Mouse (Mus musculus) hindbrain, embryonic 16.5 days (tissue): ENCODE measurements around the gene Tfap2a. TPM values are rescaled to one million over a fixed set of nuclear protein-coding genes. Genes with fewer than 3 reads are reported as not detected.

Source experiments
- ATAC-seq: fragments of 200-750 bp; cut with Nextera tagmentation; 2 replicates; pipeline ENCODE4 v1.8.0; 2017; ENCODE audit warnings: moderate TSS enrichment, moderate library complexity
- H3K27ac ChIP-seq: fragments of 300-500 bp; sonication (generic); 2 replicates; pipeline ENCODE4 v1.5.1; 2014; ENCODE audit warnings: low read depth, mild to moderate bottlenecking, control low read depth, low read length, moderate library complexity
- H3K27me3 ChIP-seq: fragments of 300-500 bp; sonication (generic); replicated peaks from 2 replicates; pipeline ENCODE4 v1.6.1; 2014; ENCODE audit warnings: low read length; ENCODE audit not compliant: control insufficient read depth, insufficient read depth
- H3K36me3 ChIP-seq: fragments of 300-500 bp; sonication (generic); 2 replicates; pipeline ENCODE4 v1.6.1; 2014; ENCODE audit warnings: mild to moderate bottlenecking, low read length, moderate library complexity, mixed read lengths; ENCODE audit not compliant: control insufficient read depth, insufficient read depth
- H3K4me1 ChIP-seq: fragments of 300-500 bp; sonication (generic); 2 replicates; pipeline ENCODE4 v1.6.1; 2014; ENCODE audit warnings: low read depth, low read length; ENCODE audit not compliant: control insufficient read depth, insufficient read depth
- H3K4me2 ChIP-seq: fragments of 300-500 bp; sonication (generic); 2 replicates; pipeline ENCODE4 v1.6.1; 2014; ENCODE audit warnings: mild to moderate bottlenecking, low read length, control low read depth, moderate library complexity
- H3K4me3 ChIP-seq: fragments of 300-500 bp; sonication (generic); 2 replicates; pipeline ENCODE4 v1.5.1; 2014; ENCODE audit warnings: mild to moderate bottlenecking, low read length, control low read depth, moderate library complexity
- H3K9ac ChIP-seq: fragments of 300-500 bp; sonication (generic); 2 replicates; pipeline ENCODE4 v1.6.1; 2014; ENCODE audit warnings: low read depth, mild to moderate bottlenecking, control low read depth, low read length, moderate library complexity
- H3K9me3 ChIP-seq: fragments of 300-500 bp; sonication (generic); 2 replicates; pipeline ENCODE4 v1.6.1; 2014; ENCODE audit warnings: mild to moderate bottlenecking, low read length, moderate library complexity; ENCODE audit not compliant: control insufficient read depth
- WGBS: fragments of 180-500 bp; shearing (Covaris S2); extraction: QIAGEN DNeasy Blood & Tissue Kit; methylation state at CpG from one replicate; pipeline ENCODE4 v1.1.7; 2014; 5-methylcytosine and 5-hydroxymethylcytosine counted together
- polyA plus RNA-seq: library from polyadenylated mRNA; unstranded; fragments of >200 nt; fragmentation: Nextera tagmentation; extraction: Ambion mirVana; gene quantifications from 2 replicates; pipeline ENCODE4 v1.2.1, GENCODE M21; 2015

Gene Tfap2a
- polyA plus RNA-seq, 1 experiment from 2014 or later, result 8.4 TPM

DNA sequence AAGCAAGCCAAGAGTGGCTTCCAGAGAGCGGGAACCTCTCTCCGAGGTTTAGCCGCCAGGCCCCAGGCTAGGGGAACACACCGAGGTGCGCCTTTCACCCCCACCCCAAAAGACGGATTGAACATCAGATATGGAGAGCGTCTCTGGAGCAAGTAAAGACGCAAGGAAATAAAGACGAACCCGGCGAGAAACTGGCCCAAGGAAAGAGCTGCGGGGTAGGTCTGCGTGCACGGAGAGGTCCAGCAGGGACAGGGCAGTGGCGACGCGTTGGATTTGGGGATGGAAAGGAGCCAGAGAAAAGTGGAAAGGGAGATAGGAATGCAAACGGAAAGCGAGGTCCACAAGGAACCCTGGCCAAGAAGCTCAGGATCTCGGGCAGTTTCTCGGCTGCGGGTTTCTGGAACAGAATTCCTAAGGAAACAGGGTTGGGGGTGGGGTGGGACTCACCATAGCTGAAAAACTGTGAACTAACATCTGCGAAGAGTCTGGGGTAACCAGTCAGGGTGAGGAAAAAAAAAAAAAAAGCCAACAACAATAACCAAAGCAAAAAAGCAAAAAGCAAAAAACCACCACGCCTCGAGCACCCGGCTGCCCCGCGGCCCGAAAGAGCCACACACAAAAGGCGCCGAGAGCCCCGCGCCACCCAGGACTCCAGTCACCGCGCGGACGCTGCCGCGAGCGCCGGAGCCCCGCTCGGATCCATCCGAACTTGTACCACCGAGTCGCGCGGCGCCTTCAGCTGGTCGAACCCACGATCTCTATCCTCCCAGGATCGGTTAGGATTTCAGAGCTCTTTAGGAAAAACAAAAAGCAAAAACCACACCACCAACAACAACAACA is 8.4 kb downstream of the Tfap2a start:
- Histone ChIP-seq H3K27me3 (peaks cover 23% of the 10 kb centered on the region), H3K36me3 (no peaks in the 10 kb centered on the region), H3K4me3 (peak overlapping the region; percentile 51), H3K9ac (peak overlapping the region; percentile 56), H3K27ac (peak overlapping the region; percentile 76), H3K4me1 (peaks cover 11% of the 10 kb centered on the region), H3K4me2 (peak overlapping the region; percentile 66), H3K9me3 (no peaks in the 10 kb centered on the region)
- under 1% methylated on average over 52 of the region's 52 CpGs for WGBS
- ATAC-seq, result no peak

DNA sequence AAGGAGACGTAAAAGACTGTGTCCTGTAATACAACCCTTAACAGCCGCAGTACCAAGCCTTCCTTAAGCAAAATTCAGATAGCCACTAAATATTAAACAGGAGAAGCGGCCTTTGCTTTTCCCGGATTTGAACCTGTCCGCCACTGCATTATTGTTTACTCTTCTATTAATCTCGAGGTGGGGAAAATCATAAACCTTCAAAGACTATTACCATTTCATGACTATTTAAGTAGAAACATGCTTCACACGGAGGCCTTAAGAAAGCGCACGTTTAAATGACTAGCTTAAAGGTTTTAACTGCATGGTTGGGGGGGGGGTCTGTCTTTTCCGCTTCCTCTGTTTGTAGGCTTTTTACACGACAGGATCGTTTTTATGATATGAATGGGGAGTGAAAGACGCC is 9.1 kb downstream of the Tfap2a start:
- 4% methylated on average over 13 of the region's 13 CpGs for WGBS
- no peak for ATAC-seq
- H3K9ac ChIP-seq, result no peak overlapping the region; the same call in 1 of the 2 replicates
- H3K27ac ChIP-seq, result no peak overlapping the region; the same call in none of the 2 replicates
- H3K36me3 ChIP-seq, result no peaks in the 10 kb centered on the region
- peaks cover 19% of the 10 kb centered on the region for H3K27me3 ChIP-seq
- no peaks in the 10 kb centered on the region for H3K9me3 ChIP-seq
- peaks cover 9% of the 10 kb centered on the region for H3K4me1 ChIP-seq
- peak overlapping the region; percentile 51 for H3K4me3 ChIP-seq
- no peak overlapping the region; the same call in 1 of the 2 replicates for H3K4me2 ChIP-seq

DNA sequence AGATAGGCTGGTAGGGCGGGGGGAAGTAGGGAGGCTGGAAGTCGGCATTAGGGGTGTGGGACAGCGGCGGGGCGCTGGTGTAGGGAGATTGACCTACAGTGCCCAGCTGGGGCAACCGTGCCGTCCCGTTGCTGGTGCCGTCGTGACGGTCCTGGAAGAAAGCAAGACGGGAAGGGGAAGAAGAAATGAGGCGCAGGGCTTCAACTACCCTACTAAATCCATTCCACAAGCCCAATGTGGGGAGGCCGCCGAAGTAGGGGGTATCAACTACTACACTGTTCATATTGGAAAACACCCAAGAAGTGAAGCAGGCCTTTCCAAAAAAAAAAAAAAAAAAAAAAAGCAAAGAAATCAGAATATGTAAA is 9.6 kb downstream of the Tfap2a start:
- ATAC-seq, result no peak
- WGBS, result 2% methylated on average over 15 of the region's 15 CpGs
- Histone ChIP-seq H3K4me3 (peak overlapping the region; percentile 51), H3K4me2 (peak overlapping the region; percentile 27), H3K27ac (peak overlapping the region; percentile 62), H3K4me1 (peaks cover 7% of the 10 kb centered on the region), H3K9ac (peak overlapping the region; percentile 49), H3K36me3 (no peaks in the 10 kb centered on the region), H3K9me3 (no peaks in the 10 kb centered on the region), H3K27me3 (peaks cover 19% of the 10 kb centered on the region)

DNA sequence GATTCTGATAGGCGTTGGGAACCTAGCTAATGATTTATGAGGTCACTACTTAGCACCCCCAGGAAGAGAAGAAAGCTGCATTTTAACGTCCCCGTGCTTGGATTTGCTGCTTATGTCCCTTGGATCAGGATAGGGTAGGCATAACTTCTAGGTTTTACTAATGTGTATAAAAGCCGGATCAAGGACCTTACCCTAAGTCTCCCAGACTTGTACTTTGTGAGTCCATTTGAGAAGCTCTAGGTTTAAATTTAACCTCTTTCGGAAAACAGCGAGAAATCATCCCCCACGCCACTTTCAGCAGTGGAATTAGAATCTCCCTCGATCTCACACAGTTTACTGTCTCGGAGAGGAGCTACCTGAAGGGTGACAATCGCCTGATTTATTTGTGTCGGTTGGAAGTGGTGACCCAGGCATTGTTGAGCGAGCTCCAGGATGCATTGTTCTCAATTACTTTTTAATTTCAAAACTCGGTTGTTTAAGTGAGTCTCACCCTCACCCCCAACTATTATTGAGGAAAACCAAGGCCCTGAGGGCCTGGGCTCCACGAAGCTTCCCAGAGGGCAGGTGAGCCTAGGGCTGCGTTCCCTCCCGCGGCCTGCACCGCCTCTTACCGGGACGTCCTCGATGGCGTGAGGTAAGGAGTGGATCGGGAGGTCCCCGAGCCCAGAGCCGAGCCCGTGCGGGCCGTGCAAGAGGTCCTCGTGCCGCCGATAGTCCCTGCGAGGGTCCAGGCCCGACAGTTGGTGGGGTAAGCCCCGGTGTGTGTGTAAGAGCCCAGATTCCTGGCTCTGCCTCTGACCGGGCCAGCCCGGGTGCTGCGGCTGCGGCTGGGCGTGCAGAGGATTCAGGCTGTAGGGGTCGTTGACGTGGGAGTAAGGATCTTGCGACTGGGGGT is 10.2 kb downstream of the Tfap2a start:
- H3K27me3 ChIP-seq, result peaks cover 18% of the 10 kb centered on the region
- 0 out of 2 replicates have a peak, but pooled peaks have one; percentile 12 for ATAC-seq

DNA sequence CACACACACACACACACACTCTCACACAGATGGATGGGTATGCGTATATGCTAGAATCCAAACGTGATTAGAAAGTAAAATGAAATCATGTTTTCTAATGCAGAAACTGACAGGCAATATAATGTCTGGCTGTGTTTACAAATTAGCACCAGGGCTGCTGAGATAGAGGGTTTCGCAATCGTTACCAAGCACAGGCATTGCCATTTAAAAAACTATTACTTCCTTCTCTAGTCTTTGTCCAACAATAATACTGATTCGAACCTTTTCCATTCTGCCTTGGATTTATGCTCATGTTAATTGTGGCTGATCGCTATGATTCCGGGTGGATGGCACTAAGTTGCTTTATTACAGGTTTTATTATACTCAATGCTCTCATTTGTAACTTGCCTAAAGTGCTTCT is 12.3 kb downstream of the Tfap2a start:
- H3K27me3 ChIP-seq, result peaks cover 22% of the 10 kb centered on the region
- WGBS, result 5% methylated on average over 7 of the region's 7 CpGs
- no peak for ATAC-seq
- no peaks in the 10 kb centered on the region for H3K36me3 ChIP-seq
- no peak overlapping the region for H3K9ac ChIP-seq
- peak overlapping the region; percentile 28 for H3K4me2 ChIP-seq
- H3K27ac ChIP-seq, result no peak overlapping the region
- H3K4me1 ChIP-seq, result peaks cover 3% of the 10 kb centered on the region
- peak overlapping the region; percentile 25 for H3K4me3 ChIP-seq
- H3K9me3 ChIP-seq, result no peaks in the 10 kb centered on the region

More for the DNA sequence above, 10.2 kb downstream of the Tfap2a start:
- H3K4me3 ChIP-seq, result peak overlapping the region; percentile 51
- H3K4me2 ChIP-seq, result peak overlapping the region; percentile 27
- no peaks in the 10 kb centered on the region for H3K9me3 ChIP-seq
- no peaks in the 10 kb centered on the region for H3K36me3 ChIP-seq
- 4% methylated on average over 42 of the region's 42 CpGs for WGBS
- H3K9ac ChIP-seq, result peak overlapping the region; percentile 49
- H3K4me1 ChIP-seq, result peaks cover 3% of the 10 kb centered on the region
- peak overlapping the region; percentile 62 for H3K27ac ChIP-seq

DNA sequence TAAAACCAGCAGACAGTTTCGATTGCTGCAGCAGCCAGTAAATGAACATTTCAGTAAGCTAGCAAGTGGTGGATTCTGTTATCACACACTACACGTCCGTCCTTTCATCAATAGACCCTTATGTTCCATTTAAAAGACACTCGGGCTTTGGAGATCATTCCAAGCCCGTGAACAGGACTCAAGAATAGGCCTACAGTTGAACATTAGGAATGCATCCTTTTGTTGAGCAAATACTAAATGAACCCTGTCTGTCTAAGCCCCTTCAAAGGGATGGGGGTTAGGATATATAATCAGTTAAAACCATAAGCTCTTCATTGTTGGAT is 14.6 kb downstream of the Tfap2a start:
- H3K4me1 ChIP-seq, result no peaks in the 10 kb centered on the region; the same call in 1 of the 2 replicates
- peak overlapping the region; percentile 63 for H3K4me3 ChIP-seq
- H3K27me3 ChIP-seq, result peaks cover 39% of the 10 kb centered on the region
- no peaks in the 10 kb centered on the region for H3K36me3 ChIP-seq
- peak overlapping the region; percentile 87 for H3K4me2 ChIP-seq
- ATAC-seq, result no peak
- no peaks in the 10 kb centered on the region for H3K9me3 ChIP-seq
- H3K9ac ChIP-seq, result peak overlapping the region; percentile 63
- peak overlapping the region; percentile 83; the same call in 1 of the 2 replicates for H3K27ac ChIP-seq
- 3% methylated on average over 5 of the region's 5 CpGs for WGBS

DNA sequence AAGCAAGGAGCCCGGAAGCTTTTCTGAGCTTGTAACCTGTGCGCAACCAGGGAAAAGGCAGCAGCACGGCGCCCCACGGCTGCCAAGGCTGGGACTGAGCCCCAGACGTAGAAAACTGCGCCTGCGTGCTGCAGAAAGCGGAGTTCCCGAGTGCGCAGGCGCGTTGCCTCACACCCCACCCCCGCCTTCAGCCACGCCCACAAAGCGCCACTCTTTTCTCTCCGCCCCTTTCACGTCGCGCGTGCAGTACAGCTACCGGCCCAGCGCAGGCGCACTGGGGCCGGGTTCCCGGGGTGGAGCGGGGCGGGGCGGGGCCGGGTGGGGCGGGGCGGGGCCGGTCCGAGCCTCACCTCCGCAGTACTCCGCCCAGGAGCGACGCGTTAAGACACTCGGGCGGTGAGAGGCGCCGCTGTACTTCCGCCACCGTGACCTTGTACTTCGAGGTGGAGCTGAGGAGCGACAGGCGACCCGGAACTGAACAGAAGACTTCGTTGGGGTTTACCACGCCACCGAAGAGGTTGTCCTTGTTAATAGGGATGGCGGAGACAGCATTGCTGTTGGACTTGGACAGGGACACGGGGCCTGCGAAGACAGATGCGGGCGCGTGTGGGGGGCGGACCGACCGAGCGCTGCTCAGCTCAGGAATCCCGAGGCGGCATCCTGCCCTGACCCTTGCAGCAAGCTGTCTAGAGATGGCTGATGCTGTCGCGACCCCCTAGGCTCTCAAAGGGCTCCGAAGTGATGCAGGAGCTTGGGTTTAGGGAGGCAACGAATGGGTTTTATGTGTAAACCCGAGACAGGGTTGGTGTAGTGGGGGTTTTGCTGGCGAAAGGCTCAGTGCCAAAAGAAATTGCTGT is 15.2 kb downstream of the Tfap2a start:
- peak overlapping the region; percentile 83 for H3K27ac ChIP-seq
- H3K4me2 ChIP-seq, result peak overlapping the region; percentile 87
- H3K9me3 ChIP-seq, result no peaks in the 10 kb centered on the region
- no peaks in the 10 kb centered on the region for H3K36me3 ChIP-seq
- peak overlapping the region; percentile 63 for H3K9ac ChIP-seq
- peak; percentile 98 for ATAC-seq
- WGBS, result under 1% methylated on average over 70 of the region's 70 CpGs
- H3K4me1 ChIP-seq, result no peaks in the 10 kb centered on the region; the same call in 1 of the 2 replicates
- peak overlapping the region; percentile 63 for H3K4me3 ChIP-seq
- H3K27me3 ChIP-seq, result peaks cover 43% of the 10 kb centered on the region

DNA sequence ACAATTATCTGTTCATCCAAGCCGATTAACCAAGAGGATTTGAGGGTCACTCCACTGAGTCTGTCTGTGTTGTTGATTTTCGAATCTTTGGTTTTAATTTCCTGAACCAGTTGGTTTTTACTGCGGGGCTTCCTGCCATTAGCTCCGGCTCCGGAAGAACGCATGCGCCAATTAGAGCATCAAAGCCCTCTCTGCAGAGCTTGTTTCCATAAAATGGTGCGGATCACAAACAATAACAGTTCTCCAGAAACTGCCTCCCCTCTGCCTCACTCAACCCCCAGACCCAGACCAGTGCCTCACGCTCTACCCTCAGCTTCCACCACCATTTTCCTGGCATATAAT is 18.5 kb downstream of the Tfap2a start:
- Histone ChIP-seq H3K27ac (no peak overlapping the region), H3K9ac (no peak overlapping the region), H3K4me2 (peak overlapping the region; percentile 14; the same call in 1 of the 2 replicates), H3K27me3 (peaks cover 47% of the 10 kb centered on the region), H3K36me3 (no peaks in the 10 kb centered on the region), H3K9me3 (no peaks in the 10 kb centered on the region), H3K4me3 (no peak overlapping the region), H3K4me1 (peaks cover 2% of the 10 kb centered on the region; the same call in 1 of the 2 replicates)
- 20% methylated on average over 9 of the region's 9 CpGs for WGBS
- ATAC-seq, result no peak
